Mouse (Mus musculus) layer of hippocampus, adult 9-11 months (tissue): ENCODE data around the gene Lhx9.

Experiments used
- DNase-seq: peaks from one replicate; pipeline ENCODE4 v3.0.0; 2022

Lhx9 gene

DNA sequence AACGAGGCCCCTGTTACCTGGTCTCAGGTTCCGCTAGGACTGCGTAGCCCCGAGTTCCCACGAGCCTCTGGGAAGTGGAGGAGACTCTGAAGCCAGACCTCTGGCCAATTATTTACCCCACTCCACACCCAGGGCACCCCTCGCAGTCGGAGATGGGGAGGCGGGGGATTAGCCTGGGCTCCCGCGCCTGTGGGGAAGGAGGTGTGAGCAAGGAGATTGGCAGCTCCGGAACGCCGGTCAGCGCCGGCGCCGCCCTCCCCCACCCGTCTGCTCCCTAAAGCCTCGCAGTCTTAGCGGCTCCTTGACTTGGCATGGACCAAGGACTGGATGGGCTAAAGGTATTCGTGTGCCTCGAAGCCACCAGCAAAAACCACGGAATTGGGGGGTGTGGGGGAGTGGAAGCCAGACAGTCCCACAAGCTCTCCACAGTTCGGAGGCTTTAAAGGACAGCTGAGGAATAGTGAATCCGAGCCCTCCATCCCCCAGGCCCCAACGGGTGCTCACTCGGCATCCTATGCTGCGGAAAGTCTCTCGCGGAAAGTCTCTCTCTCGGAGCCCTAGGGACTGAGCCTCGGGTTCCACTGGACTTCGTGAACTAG lies at the start of gene Lhx9:
Gene Lhx9 (minus strand): TSS at position 67 of the 599 bp plus-strand sequence.
- DNase-seq: no peak

DNA sequence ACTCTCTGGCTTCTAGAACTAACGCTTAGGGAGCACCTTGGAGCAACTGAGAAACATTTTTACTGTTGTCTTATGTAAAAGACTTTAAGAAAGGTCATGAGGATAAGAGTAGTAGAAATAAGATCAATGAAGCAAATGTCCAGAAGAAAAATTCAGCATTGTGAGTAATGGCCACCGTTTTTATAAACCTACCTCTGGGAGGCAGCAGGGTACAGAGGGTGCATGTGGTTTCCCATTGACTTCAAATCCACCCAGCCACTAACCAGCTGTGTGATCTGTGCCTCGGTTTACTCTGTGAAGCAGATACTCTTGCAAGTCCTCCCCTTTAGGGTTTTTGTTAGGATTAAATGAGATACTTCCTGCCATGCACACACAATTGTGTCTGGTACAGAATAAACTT lies 47.7 kb upstream of the Lhx9 start:
- DNase-seq: no peak

DNA sequence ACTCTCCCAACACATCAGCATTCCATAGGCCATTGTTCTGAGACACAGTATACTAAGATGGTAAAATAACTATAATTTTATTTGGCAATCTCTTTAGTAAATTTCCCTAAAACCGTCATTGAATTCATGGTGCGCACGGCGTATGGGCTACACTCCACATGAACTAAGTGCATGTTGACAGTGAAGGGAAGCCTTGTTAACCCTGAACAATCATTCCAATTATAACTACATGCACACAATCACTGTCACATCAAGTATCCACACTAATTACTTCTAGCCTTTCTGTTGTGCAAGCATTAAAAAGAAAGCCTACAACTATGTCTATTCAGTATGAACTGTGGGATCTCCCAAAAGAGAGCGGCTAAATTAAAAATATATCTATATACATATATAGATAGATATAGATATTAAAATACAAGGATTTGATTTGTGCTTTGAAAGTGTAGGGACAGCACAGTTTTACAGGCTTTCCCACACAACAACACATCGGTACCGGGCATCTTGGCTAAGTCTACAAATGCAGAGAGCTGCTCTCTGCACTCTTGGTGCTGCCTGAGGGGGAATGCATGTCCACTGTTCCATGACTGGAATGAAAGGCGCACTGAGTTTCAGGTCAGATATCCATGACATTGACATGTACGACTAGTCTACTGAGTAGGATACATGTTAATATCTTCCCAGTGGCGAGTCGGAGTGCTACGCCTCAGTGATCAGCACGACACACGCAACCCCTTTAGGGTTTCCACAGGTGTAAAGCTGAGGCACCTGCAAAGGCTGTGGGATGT lies 29.3 kb upstream of the Lhx9 start:
- no peak for DNase-seq

DNA sequence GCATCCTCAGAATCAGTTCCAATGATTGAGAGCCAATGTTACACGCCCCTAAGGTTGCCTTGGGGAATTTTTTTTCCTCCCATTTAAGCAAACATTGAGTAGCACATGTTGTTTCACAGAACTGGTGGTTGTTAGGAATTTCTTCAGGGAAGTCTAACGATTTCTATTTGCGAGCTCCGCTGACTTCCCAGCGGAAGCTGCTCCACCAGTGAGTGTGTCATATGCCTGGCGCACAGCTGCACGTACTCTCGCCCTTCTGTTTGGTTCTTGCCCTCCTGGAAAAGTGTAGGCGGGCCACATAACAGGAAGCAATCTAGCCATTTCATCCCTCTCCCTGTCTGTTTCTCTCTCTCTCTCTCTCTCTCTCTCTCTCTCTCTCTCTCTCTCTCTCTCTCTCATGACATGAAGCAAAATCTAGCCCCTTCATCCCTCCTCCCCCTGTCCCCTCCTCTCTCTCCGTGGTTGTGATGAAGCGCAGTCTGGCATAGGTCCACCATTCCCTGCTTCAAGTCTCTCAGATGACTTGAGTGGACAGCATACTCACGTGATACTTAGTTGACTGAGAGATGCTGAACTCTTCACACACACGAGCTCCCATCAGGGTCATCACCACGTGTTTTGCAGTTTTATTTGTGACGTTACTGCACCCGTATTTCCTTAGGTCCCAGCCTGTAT lies 28.1 kb upstream of the Lhx9 start:
- DNase-seq: no peak

DNA sequence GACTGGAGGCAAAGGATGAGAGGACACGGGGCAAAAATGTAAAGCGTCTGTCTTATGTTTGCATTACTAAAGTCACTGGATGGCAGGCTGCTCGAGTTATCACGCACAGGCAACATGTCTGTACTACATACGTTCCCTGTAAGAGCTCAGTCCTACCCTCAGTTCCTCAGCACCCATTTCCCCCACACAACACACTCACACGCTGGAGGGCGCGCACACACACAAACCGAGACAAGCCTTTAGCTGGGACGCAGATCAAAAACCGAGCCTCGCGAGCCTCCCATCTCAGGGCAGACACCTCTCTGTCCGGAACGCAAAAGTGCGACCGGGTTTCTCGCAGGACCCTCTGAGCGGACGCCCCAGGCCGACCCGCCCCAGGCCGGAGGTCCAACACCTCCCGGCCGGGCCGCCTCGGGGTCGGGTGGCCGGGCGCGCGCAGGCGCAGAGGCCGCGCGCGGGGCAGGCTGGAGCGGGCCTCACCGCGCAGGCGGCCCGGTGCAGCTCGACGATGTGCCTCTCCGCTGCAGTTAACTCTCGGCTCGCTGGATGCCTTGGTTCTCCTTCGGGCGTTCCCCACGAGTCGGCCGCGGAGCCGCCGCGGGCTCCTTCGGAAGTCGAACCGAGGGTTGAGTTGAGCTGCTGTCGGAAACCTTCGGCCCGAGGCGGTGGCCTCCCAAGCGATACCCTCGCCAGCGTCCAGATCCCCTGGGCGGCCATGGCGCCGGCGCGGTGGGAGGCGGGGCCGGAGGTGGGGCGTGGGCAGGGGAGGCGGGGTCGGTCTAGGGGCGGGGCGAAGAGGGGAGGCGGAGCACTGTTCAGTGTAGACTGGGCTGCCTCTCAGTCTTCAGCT lies 7.9 kb upstream of the Lhx9 start, which contains the start of gene 2310009B15Rik:
Gene 2310009B15Rik (minus strand): TSS at position 752 of the 850 bp plus-strand sequence.
- DNase-seq: peak; percentile 63

DNA sequence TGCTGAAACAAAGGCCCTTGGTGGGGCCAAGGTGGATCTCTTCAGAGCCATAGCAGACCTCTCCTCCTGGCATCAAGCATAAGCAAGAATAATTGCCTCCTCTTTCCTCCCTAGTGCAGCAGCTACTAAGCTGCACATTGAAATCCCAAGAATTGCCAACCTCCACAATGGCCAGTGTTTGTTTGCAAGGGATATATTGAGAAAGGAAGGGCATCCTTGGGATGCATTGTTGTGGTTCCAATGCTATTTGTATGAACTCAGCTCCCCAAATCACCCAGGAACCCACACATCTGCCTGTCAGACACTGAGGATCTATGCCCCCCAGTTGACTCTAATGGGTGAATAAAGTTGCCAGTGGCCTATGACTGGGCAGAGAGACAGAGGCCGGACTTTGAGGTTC lies 2.4 kb upstream of the Lhx9 start:
- no peak for DNase-seq

DNA sequence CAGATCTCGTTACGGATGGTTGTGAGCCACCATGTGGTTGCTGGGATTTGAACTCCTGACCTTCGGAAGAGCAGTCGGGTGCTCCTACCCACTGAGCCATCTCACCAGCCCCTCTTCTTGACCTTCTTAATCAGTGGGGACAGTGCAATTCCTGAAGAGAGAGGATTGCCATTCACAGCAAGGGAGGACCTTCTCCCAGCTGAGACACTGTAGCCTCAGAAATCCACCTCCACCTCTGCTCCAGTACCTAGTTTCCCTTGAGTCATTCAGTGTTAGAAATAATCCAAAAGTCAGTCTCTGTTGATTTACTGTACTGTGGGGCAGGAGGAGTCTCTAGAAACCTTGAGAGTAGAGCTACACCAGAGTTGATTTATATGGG lies 1.8 kb upstream of the Lhx9 start:
- no peak for DNase-seq

DNA sequence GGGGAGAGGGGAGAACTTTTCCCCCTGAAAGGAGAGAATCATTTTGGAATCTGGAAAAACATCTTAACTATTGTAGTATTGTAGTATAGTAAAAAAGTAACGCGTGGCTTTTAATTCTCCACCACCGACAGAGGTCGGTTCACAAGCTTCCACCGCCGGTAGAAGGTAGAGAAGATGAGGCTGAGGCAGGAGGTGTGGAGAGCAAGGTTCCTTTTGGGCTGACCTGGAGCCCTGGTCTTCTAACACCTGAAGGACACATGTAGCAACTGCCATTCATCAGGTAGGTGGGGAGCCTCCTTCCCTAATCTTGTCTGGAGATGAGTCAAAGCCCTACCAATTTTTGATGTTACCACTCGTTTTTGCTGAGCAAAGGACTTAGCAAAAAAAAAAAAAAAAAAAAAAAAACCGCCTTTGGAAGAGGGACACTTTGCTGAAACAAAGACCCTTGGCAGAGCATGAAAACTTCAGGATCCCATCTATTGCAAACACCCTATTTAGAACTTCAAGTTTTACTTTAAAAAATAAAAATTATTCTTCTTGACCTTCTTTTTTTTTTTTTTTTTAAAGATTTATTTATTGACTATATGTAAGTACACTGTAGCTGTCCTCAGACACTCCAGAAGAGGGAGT lies 1.3 kb upstream of the Lhx9 start:
- DNase-seq: no peak

DNA sequence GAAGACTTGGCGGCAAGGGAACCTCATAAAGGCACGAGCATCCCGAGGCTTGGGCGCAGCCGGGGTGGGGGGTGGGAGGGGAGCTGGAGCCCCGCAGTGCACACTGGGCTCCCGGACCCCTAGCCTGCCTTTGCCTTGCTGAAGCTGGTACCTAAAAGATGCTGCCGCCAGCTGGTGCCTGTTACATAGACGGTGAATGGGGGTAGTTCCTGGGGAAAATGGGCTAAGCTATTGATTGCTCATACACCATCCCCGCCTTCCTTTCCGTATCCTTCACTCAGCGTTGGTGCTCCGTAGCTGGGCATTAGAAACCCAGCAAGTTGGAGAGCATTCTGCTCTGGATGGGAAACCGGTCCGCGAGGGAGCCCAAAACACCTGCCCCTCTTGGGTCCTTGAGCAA lies 351 bp downstream of the Lhx9 start:
- no peak for DNase-seq

DNA sequence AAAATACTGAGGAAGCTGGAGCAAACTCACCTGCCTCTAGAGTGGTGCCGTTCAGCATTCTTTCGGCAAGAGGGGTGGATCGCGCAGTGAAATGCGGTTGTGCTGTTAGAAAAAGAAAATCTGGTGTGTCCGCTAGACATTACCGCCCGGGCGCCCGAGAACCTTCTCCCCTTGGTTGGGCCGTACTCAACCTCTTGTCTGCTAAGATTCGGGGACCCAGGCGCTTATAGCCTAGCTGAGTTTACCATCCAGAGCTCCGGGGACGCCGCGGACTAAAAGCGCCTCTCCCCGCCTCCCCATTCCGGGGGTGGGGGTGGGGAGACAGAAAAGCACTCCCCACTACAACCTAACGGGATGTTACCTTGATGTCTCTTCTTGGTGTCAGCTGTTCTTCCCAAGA lies 1.2 kb downstream of the Lhx9 start:
- no peak for DNase-seq

DNA sequence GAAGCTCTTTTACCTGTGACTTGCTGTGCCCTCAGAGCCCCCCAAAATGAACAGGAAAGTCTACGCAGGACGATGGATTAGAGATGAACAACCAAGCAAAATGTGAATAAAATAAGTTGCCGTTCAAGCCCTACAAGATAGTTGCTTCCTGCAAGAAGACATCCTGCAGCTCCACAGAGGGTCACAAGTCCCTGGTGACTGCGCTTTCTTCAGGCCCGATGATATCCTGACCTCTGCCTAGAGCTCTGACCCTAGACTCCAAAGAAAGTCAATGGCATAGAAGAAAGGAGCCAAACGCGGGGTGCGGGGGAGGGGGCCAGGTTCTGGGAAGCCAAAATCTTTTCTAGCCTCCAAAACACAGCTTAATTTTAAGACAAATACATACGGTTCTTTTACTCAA lies 1.8 kb downstream of the Lhx9 start:
- DNase-seq: no peak

DNA sequence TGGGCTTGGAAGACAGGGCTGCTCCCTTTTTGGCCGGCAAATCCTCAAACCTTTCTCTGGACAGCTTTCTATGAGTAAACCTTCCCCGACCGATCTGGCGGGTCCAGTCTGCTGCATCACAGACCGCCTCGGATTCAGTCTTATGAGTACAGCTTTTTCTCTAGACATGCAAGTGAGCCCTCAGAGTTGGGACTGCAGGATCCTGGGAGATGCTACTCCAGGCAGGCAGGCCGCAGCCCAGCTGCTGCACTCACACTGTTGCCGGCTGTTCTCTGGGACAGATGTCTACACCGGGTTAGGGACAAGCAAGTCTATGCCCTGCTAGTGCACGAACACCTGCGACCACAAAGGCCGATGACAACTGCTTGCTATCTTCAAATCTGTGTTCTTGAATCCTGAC lies 2.2 kb downstream of the Lhx9 start:
- no peak for DNase-seq

DNA sequence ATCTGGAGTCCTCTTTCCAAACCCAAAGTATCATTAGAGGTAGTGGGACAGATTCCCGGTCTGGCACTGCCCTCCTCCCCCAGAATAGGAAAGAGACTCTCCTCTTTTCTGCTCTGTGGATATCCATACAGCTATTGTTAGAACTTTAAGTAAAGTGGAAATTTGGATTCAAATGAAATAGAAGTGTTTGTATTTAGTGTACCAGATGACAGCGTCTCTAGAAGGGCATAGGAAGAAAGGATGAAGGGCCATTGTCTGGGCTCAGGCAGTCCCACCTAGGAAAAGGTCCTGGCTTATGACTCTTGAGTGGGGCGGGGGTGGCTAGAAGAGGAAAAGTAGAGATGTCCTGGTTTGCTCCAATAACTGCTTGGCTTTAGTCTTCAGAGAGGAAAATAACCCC lies 2.9 kb downstream of the Lhx9 start:
- no peak for DNase-seq

DNA sequence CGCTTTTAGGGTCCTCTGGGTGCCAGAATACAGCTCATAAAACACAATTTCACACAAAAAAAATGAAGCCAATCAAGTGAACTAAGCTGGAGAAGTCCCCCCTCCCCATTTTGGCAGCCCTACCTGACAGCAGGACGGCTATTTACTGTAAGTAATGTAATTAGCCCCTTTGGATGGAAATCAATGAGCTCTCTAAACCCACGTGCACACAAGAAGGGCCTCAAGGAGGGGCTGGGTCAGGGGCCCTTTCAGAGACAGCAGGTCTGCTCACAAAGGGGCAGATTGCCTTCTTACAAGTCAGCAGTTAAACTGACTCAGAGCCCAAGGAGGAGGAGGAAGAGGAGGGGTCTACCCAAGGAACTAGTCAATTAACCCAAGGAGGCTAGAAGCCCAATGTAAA lies 4.2 kb downstream of the Lhx9 start:
- no peak for DNase-seq

DNA sequence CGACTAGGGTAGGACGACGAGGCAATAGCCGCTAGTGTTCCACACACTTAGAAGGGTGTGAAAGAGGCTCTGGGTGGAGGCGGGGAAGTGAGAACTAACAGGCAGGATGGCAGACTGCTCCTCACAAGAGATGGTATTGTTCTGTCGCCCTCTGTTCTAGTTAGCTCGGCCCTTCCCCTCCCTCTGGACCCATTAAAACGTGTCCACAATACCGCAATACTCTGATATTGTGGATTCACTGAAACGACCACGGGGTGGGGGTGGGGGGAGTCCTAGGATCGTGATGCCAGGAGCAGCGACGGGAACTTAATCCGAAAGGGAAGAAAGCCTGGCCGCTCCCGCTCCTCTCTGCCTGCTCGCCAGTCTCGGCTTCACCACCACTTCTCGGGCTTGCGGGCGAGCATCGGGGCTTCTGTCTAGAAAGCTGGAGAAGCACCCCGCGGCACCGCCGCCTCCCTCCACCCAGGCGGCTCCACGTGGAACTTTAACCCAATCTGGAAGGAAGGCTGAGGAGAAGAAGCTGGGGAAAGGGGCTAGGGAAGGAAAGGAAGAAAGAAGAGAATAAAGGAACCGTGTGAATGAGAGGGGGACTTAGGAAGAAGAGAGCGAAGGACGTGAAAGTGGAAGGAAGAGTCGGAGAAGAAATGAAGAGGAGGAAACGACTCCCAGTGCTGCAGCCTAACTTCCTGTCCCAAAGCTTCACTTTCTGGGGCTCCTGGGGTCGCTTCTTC lies 4.9 kb downstream of the Lhx9 start:
- DNase-seq: no peak

DNA sequence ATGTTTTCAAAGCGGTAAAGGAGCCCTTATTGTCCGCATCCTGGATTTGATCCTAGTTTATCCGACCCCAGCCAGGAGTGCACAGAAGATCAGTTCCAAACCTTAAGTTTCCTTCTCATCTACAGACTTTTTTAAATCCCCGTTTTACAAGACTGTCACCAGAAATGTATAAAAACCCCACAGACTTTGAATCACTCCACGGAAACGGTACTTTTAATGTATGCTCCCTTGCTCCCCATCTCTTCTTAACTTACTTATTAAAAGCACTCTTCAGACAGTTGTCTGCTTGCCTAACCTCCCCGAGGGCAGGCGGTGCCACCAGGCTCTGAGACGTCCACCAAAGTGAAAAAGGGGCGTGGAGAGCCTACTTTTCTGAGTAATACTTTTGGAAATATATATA lies 5.6 kb downstream of the Lhx9 start:
- no peak for DNase-seq

DNA sequence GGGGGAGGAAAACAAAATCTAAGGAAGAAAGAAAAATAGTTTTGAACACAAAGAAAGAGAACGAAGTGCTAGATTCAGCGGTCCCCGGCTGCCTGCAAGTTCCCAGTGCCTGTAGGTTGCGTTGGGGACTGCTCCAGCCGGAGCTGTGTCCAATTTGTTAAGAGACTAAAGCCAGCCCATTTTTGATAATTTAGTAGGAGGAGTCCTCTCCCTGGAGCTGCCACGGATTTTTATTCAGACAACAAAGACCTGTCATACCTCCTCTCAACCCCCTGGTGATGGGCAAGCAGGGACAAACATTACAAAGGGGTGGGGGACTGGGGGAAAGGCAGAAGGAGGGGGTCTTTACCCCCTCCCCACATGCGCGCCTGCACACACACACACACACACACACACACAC lies 6.1 kb downstream of the Lhx9 start:
- no peak for DNase-seq

DNA sequence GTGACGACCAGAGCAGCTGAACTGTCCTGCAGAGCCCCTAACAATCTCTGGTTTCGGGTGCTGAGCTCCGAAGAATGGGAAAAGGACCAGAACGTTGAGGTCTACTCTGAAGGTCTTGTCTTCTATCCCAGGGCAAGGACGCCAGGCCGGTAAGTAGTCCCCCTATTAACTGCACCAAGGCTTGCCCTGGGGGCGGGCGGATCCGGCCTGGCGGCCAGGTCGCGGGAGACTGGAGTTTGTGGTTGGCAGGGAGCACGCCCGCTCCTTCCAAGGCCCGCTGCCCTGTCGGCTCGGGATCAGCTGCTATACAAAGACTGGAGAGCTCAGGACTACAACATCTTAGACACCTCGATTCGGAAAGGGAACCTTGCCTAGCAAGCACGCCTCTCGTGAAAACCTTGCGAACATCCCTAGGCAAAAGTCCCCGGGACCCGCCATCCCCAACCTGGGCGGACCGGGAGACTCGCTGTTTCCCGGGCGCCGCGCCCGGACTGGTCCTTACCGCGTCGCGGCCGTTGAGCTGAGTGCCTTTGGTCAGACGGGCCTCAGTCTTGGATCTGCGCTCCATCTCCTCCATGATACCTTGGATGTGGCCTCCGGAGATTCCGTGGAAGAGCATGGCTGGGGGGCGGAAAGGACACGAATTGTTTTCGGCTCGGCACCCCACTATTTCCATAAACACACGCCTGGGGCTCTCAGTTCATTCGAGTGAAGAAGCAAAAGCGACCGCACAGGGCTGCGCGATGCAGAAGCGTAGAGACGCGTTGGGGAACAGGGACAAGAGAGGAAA lies 6.9 kb downstream of the Lhx9 start:
- no peak for DNase-seq

DNA sequence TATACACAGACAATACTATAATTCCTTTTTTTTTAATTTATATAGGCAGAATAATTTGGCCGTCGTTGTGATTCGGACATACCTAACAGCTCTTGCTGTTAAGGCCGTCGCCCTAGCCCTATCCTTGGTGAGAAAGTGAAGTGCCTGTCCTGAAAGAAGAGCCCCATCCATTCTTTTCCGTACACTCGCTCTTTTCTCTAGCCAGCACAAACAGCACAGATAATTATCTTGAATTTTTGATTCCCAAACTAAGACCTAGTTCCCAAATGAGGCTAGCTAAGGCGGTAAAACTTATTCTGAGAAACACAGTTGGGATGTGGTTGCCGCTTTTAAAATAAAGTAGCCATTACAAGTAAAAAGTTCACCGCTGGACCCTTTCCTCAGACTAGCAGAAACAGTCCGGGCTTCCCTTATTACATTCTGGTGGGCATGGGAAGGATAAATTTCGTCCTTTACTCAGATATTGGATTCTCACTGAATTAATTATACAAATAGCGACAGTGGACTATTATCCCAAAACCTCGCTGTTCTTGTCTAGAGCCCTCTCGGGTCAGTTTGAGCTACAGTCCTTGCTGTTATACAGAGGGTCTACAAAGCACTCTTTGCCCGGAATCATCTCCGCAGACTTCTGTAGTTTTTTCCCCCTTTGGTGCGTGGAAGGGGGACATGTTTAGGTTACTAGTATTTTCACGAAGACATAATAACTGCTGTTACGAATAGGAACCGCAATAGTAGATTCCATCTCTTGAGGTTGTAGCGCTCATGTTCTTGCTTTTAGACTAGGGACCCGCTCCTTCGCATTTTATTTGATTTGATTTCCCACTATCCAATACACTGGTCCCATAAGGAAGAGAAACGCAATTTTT lies 7.7 kb downstream of the Lhx9 start:
- DNase-seq: no peak

DNA sequence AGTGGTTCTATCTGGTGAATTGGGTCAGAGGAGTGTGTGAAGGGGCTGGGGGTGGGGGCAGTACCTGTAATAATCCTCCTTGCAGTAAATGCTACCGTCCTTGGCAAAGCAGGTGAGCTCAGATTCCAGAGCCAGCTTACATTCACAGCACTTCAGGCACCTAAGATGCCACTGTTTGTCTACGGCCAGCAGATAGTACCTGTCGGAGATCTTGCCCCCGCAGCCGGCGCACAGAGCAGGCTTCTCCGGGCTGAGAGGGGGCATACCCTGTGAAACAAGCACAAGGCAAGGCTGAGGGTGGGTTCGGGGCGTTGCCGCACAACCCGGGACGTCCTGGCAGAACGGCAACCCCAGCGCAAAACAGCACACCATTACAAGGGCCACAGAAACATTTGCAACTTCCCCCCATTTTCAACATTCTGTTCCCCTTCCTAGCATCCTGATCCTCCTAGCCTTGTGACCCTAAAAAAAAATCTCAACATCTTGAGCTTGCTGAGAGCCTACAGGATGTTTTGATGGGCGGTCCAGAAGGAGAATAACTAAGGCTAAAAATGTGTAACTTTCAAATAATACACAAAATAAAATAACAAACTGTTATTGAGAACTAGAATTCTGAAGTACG lies 8.5 kb downstream of the Lhx9 start:
- DNase-seq: no peak
